Mouse (Mus musculus): Measurements from ENCODE around the gene Dynlrb2.
A peak's percentile ranks its signal among the peaks of the same experiment; 100 is the strongest.

The Dynlrb2 gene

DNA sequence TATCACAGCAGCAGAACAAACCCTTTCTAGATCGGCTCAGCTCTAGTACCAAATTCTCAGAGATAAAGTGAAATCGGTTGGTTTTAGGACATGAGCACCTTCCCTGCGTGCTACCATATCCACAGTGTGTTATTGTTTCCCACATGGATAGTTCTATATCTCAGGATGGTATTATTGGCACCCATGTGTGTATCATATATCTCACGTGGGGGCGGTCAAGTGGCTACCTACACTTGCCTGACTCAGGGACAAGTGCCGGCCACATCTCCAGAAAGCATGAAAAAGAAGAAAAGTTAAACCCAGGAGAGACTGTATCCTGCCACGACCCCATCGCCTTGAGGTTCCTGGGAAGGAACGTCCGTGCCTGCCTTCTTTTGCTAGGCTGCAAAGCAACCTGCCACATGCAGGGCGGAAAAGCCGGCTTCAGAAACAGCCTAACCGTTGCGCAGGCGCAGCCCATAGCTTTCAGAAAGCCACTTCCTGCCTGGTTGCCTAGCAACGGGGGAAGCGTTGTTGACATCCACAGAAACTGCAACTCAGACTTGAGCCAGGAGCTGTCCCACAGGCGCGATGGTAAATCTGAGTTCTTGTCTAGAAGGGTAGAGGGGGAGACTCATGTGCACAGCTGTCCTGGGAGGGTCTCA, at the start of gene Dynlrb2:
Dynlrb2 (plus strand) TSS at position 498 of the 644 bp plus-strand sequence.
- peak; percentile 79 to 93 for DNase-seq (ENCODE audit: low spot score in 2 of 2)

DNA sequence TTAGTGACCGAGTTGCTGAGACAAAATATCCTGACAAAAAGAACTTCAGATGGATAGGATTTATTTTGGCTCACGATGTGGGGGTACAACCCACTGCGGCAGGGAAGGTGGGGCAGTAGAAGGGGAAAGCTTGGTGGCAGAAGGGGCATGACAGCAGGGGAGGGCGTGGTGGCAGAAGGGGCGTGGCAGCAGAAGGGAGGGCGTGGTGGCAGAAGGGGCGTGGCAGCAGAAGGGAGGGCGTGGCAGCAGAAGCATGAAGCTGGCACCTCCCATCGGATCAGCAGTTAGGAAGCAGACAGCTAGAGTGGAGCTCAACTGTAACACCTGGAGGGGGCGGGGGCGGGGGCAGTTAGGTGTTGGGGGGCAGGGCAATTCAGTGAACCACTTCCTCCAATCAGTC, 46.2 kb upstream of the Dynlrb2 start:
- DNase-seq (ENCODE audit: low spot score in 2 of 2), result no peak

DNA sequence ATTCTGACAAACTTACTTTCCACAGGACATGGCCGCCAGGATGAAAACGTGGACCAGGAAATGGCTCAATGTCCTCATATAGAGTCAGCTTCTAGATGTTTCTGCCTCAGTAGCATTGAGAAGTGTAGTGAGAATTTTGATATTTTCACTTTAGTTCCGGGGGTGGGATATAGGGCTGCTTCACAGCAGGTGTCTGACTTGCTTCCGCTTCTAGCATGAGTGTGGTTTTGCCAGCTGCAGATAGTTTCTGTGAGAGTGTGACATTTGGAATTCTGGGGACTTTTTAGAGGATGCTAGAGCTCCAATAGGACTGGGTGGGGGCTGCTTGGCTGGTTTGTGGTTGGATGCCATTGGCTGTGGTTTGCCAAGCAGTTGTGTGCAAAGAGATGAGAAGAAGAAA, 43.3 kb upstream of the Dynlrb2 start:
- DNase-seq (ENCODE audit: low spot score in 2 of 2), result no peak

DNA sequence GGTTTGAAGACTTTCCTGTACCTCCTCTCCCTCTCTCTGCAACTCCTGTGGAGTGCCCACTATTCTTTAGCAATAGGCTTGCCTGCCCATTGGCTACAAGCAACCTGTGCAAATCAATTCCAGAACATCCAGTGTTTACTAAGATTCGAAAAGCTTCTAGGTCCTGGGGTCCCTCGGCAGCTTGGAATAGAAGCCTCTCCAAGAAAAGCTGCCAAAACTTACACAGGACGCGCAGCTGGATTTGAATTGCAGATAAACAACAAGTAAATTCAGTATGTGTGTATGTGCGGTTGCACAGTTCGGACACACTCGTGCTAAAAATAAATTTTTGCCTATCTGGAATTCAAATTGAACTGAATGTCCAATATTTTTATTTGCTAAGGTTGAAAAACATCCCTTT, 38.2 kb upstream of the Dynlrb2 start:
- DNase-seq (ENCODE audit: low spot score in 2 of 2), result no peak

DNA sequence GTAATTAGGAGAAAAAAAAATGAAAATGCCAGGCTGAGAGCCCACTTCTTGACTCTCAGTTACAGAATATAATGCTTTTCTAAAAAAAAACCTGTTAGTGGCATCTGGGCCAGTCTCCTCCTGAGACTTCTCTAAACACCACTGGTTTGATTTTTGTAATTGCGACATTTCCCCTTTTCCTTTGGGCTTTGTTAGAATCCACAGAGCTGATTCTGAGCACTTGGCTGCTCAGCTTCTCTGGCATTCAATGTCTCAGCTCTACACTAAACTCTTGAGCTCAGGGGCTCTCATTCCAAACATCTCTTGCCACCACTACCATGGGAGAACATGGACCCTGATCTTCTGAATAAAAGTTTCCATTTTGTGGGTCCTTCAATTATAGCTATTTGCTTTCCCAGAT, 37.7 kb upstream of the Dynlrb2 start:
- DNase-seq (ENCODE audit: low spot score in 2 of 2), result no peak

DNA sequence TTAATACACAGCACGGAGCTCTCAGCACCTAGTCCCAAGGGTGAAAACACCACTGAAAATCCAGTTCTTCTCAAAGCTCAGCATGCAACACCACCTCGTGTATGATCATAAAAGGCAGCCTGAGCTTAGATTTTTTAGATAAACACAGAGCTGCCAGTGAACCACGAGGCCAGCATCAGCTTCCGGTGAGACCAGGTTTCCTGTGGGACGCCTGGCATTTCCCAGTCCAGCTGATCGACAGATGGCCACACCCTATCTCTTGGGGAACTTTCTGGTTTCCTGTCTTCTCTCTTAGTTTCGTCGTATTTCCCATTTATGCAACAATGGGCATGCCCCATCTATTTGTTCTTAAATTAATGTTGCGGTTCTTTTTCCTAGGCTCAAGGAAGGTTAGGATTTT, 26.8 kb upstream of the Dynlrb2 start:
- DNase-seq (ENCODE audit: low spot score in 2 of 2), result no peak

DNA sequence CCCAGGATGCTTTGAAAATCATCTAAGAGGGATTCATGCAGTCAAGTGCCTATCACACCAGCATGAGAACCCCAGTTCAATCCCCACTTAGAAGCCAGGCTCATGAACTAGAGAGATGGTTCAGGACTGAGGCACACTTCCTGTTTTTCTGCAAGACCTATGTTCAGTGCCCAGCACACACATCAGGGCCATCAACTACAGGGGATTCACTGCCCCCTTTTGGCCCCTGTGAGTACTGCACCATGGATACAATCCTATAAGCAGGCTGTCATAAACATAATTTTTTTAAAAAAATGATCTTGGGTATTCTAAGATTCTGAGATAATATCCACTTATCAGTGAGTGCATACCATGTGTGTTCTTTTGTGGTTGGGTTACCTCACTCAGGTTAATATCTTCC, 26.1 kb upstream of the Dynlrb2 start:
- no peak for DNase-seq (ENCODE audit: low spot score in 2 of 2)

DNA sequence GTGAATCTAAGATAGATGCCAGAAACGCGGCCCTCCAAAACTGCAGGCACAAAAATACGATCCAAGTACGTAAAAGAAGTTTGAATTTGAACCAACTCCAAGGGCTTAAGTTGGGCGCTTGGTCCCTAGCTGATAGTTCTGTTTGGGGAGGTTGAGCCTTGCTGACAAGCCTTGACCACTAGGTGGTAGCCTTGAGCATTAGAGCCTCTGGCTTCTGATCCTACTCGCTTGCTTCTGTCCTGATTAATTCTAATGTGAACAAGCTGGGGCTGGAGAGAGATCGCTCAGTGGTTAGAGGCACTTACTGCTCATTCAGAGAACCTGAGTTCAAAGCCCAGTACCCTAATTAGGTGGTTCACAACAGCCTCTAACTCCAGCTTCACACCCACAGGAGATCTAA, 23.9 kb upstream of the Dynlrb2 start:
- peak in 1 of 2 experiments; percentile 67 for DNase-seq (ENCODE audit: low spot score in 2 of 2)

DNA sequence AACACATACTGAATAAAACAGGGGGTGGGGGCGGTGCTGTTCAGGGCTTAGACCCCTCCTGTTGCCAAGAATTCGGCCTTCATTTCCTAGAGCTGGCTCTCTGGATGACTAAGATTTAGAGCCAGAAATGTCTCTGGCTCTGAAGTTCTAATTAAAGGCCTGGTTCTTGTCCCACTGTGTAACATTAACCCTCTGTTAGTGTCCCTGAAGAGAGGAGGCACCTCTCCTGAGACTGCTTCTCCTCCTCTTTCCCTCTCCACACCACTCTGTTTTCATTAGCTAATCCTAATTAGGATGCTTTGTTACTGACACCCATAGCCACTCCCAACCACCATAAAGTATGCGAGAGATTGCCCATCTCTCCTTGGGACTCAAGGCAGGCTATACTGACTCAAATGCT, 22.0 kb upstream of the Dynlrb2 start:
- no peak for DNase-seq (ENCODE audit: low spot score in 2 of 2)

DNA sequence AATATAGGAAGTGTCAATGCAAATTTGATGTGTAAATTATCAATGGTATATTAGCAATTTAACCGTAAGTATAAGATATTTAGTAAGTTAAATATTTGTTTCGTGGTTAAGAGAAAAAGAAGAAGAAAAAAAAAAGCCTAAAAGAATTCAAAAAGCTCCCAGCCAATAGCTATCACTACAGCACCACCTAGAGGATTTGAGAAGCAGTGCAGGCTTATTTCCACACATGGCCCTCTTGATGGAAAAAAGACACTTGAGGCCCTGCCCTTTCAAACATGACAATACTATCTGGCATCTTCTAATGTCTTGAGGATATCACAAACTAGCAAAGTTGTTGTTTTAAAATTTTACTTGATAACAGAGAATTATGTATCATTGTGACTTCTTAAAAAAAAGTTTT, 20.7 kb upstream of the Dynlrb2 start:
- peak in 1 of 2 experiments; percentile 5 for DNase-seq (ENCODE audit: low spot score in 2 of 2)

DNA sequence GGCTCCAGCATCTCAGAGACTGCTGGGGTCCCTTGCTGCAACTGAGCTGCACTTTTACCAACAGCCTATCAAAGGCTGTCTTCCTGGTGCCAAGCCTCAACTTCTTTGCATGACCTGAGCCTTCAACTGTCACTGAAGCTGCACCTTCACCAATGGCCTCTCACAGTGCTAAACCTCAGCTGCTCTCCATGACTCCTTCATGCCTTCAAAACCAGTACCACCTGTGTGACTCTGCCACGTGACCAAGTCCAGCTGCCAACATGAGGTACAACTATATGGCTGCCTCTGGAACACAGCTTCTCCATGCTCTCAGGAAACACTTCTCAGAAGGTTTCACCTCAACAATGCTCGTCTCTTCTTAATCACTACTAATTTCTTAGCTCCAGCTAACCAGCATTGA, 16.2 kb upstream of the Dynlrb2 start:
- no peak for DNase-seq (ENCODE audit: low spot score in 2 of 2)

DNA sequence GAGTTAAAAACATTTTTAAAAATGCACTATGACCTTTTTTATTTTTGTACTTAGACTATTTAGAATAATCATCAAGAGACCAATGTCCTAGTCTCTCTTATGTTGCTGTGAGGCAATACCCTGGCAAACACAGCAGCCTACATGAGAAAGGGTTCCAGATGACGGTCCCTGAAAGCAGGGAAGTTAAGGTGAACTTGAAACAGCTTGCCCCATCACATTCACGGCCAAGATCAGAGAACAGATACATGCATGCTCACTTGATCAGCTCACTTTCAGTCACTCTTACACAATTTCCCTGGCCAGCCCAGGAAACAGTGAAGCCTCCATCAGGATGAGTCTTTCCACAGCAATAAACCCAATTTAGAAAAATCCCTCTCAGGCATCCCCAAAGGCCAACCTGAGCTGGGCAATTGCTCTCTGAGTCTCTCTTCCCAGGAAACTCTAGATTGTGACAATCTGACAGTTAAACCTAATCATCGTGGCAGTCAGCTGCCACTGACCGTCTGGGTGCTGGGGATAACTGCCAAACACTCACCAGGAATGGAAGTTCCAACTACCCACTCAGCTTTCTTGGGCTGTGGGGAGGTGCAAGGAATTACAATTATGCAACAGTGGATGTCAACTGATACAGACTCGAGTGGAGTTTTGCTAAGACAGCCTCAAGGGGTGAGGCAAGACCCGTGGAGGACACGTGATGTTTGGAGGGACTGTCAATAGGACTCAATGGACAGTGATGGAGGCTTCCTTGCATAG, 4.5 kb upstream of the Dynlrb2 start:
- peak in 1 of 2 experiments; percentile 12 for DNase-seq (ENCODE audit: low spot score in 2 of 2)

DNA sequence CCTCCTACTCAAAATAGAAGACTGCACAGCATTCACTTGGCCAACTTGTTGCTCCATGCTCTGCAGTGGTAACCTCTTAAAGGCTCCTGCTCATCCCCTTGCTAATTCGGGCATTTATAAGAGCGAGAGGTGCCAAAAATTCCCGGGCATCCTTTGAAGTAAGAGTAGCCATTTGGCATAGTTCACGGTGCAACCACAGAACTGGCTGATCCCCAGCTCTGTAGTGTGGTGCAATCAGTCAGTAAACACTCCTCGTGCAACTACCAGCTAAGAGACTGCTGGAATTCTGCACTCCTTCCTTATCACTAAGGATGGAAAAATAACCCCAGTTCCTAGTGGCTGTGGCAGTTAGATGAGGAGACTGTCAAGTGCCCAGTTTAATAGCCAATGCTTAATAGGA, 3.9 kb downstream of the Dynlrb2 start:
- no peak for DNase-seq (ENCODE audit: low spot score in 2 of 2)

DNA sequence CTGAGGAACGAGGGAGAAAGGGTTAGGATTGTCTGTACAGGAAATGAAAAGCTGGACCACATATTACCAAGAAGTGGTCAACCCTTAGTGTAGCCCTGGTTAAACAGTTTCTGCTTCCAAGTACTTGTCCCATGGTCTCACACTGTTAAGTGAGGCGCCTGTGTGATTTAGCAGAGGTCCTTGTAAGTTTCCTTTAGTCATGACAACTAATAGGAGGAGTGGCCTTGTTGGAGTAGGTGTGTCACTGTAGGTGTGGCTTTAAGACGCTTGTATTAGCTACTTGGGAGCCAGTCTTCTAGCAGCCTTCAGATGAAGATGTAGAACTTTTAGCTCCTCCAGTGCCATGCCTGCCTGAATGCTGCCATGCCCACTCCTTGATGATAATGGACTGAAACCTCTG, 4.5 kb downstream of the Dynlrb2 start:
- no peak for DNase-seq (ENCODE audit: low spot score in 2 of 2)

DNA sequence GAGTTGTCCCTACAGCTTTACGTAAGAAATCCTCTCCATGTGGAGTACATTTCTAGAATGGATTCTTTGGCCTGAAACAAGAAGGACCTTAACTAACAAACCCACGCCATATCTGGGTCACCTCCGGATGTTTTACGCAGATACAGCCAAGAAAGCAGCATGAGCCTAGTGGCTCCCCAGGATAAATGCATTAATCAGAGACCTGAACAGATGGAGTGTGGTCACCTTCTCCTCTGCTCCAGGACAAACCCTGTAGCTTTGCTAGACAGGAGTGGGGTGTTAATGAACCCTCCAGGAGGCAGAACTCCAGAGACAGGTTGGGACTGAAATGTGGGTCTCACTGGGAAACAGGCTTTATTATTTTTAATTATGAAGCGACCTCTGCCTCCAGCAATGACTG, 14.9 kb downstream of the Dynlrb2 start:
- DNase-seq (ENCODE audit: low spot score in 2 of 2), result no peak

DNA sequence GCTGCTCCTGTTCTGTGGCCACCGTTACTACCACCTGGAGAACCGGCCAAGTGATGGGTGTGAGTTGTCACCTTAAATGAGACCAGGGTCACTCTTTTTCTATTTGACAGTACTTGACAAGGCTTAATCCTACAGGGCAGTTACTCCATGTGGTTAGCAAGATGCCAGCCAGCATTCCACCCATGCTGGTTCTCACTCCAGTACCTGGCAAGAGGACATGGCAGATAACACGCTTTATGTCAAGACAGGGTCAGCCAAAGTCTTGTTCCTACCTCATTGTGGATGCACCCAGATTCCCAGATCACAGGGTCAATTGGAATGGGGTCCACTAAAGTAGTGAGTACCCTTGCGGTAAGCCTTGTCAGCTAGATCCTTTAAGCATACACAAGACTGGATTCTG, 16.4 kb downstream of the Dynlrb2 start:
- no peak for DNase-seq (ENCODE audit: low spot score in 2 of 2)

DNA sequence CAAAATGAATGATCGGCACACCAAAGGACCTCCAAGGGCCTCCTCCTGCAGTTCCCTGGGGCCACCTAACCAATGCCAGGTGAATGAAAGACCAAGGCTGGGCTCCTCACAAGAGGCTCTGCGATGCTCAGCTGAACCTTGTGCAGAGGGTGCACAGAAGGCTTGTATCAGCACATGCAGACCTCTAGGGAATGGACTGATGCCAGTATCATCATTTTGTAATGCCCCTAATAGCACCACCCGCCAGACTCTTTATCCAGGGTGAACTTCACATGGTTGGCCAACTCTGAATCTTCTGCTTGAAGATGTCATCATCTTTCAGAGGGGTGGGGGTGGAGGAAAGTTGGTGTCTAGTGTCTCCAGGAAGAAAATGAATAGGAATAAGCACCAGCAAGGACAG, 16.9 kb downstream of the Dynlrb2 start:
- DNase-seq (ENCODE audit: low spot score in 2 of 2), result no peak

DNA sequence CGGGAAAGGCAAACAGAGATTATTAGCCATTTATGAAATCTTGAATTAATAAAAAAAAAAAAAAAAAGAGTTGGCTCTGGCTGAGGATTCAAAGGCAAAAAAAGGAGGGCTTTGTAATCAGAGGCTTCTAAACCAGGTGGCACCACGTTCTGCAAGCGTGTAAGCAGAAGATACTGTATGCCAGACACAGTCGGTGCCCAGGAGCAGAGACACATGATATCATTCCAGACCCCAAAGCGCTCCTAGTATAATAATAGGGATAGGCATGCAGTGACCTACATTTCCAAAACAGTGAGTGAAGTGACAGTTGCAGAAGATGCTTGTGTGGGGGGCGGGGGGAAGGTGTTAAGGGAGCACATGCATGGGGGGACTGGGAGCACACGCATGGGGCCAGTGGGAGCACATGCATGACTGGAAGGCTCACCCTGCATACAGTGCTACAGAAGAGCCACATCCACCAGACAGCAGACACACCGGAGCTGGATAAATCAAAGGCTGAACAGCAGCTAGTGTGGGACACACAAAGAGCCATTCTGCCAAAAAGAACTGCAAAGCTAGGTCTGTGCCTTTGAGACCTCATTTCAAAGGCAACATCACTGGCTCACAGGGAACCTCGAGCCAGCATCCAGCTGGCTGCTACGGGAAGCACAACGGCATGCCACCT, 17.5 kb downstream of the Dynlrb2 start:
- DNase-seq (ENCODE audit: low spot score in 2 of 2), result no peak

DNA sequence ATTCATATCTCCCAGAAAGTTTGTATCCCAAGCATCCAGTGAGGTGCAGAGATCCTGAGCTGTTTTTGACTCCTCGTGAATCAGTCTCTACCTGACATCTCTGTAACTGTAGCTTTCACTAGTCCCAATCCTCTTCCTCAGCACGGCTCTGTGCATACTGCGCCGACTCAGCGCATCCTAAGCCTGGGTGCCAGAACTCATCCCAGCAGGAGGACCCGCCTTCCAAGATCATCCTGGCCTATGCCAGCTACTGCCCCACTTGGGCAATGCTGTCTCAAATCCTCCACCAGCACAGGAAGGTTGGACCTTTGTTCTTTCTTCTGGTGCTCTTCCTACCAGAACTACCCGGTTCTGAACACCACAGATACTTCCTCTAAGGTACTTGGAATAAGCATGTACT, 20.1 kb downstream of the Dynlrb2 start:
- no peak for DNase-seq (ENCODE audit: low spot score in 2 of 2)

DNA sequence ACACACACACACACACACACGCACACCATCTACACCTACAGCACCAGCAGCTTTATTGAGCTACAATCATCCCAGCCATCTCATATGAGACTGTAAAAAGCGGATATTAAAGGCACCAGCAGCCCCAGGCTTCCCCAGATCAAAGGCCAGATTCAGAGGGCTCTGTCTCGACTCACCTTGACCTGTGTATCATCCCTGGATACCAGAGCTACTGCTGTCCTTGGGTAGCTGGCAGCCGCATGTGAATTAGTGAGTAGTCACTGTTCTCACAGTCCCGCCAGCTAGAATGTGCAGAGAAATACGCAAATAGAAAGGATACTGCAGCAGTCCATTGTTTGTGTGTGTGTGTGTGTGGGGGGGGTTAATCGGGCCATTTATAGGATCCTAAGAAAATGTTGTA, 24.0 kb downstream of the Dynlrb2 start:
- no peak for DNase-seq (ENCODE audit: low spot score in 2 of 2)

DNA sequence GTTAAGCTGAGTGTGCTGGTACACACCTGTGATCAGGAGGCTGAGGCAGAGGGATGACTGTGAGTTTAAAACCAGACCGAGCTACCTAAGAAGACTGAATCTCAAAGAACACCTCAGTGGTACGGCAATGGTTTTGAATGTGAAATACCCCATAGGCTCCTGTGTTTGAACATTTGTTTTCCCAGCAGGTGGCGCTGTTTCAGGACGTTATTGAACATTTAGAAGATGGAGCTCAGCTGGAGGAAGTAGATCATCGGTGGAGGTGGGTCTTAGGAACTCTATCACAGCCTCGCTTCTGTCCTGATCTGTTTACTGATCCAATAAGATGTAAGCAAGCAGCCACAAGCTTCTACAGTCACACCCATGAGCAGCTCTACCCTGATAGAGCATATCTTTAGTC, 28.3 kb downstream of the Dynlrb2 start:
- DNase-seq (ENCODE audit: low spot score in 2 of 2), result no peak

DNA sequence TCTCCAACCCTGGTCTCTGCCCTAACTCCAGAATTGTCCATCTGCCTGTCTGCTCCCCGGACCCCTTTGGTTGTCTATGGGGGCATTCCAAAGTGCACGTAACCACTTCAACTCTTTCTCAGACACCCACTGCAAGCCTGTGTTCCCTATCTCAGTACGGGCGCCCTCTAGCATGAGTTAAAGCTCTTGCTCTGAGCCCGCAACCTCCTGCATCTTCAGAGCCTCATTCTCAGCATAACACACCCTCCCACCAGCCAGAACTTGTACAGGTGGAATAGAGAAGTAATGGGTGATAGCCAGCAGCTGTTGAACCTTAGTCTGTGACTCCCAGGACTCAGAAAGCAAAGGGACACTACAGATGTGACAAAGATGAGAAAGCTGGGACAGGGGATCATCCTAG, 32.0 kb downstream of the Dynlrb2 start:
- no peak for DNase-seq (ENCODE audit: low spot score in 2 of 2)

DNA sequence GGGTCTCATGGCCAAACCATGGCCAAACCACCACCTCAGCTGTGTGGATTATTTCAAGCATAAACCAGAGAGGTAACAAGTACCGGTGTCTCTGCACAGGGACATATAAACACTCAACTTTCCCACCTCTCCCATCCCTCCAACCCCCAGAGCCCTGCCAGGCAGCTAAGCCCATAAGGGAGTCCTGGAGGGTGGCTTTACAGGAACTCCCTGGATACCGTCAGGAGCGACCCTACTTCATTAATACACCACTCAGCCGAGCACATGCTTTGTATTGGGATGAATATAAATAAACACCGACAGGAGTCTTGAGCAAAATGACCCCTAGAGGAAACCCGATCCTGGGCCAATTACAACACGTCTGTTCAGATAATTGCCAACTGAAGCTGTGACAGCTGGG, 34.0 kb downstream of the Dynlrb2 start:
- DNase-seq (ENCODE audit: low spot score in 2 of 2), result no peak

Data from left cerebral cortex, adult 9 months (tissue).